Mouse (Mus musculus) kidney, postnatal 0 days (tissue): ENCODE measurements at regions not wholly inside any gene's neighbourhood (a gene's known extent, or its start where the extent isn't known, plus 50 kb on each side); places are given as distances from the start of the nearest gene placed in this dataset.

ENCODE experiments used
- ATAC-seq: fragments of 200-750 bp; cut with Nextera tagmentation; replicated peaks from 2 replicates; pipeline ENCODE4 v1.8.0; 2017; ENCODE audit warnings: low read depth, moderate number of reproducible peaks, moderate TSS enrichment, moderate library complexity; ENCODE audit not compliant: low FRiP score
- DNase-seq: peaks from one replicate; pipeline ENCODE4 v3.0.0-alpha.2; 2016; ENCODE audit warnings: low spot score
- H3K27ac ChIP-seq: fragments of 300-500 bp; sonication (generic); 2 replicates; pipeline ENCODE4 v1.5.1; 2014; ENCODE audit warnings: mild to moderate bottlenecking
- H3K27me3 ChIP-seq: fragments of 300-500 bp; sonication (generic); 2 replicates; pipeline ENCODE4 v1.6.1; 2014; ENCODE audit warnings: low read length, mixed read lengths; ENCODE audit not compliant: insufficient read depth
- H3K36me3 ChIP-seq: fragments of 300-500 bp; sonication (generic); 2 replicates; pipeline ENCODE4 v1.6.1; 2014; ENCODE audit warnings: low read length, mixed read lengths; ENCODE audit not compliant: insufficient read depth
- H3K4me1 ChIP-seq: fragments of 300-500 bp; sonication (generic); replicated peaks from 2 replicates; pipeline ENCODE4 v1.6.1; 2014; ENCODE audit warnings: antibody characterized with exemption, low read length, mixed read lengths; ENCODE audit not compliant: insufficient read depth
- H3K4me2 ChIP-seq: fragments of 300-500 bp; sonication (generic); 2 replicates; pipeline ENCODE4 v1.6.1; 2014; ENCODE audit warnings: mild to moderate bottlenecking, low read length, moderate library complexity, mixed read lengths
- H3K4me3 ChIP-seq: fragments of 300-500 bp; sonication (generic); replicated peaks from 2 replicates; pipeline ENCODE4 v1.5.1; 2014; ENCODE audit warnings: low read depth, low read length
- H3K9ac ChIP-seq: fragments of 300-500 bp; sonication (generic); 2 replicates; pipeline ENCODE4 v1.6.1; 2014; ENCODE audit warnings: low read depth, low read length
- H3K9me3 ChIP-seq: fragments of 300-500 bp; sonication (generic); replicated peaks from 2 replicates; pipeline ENCODE4 v1.6.1; 2016; ENCODE audit warnings: low read length, inconsistent platforms, mixed read lengths
- CTCF ChIP-seq: IDR thresholded peaks from 2 replicates; pipeline ENCODE4 v1.5.1; 2016; ENCODE audit warnings: antibody characterized with exemption, low read depth, mild to moderate bottlenecking, moderate library complexity
- WGBS: fragments of 180-500 bp; shearing (Covaris S2); extraction: QIAGEN DNeasy Blood & Tissue Kit; methylation state at CpG from one replicate; pipeline ENCODE4 v1.1.7; 2014; 5-methylcytosine and 5-hydroxymethylcytosine counted together

GRCm38 (mm10) chr11:112657410-112658159 is 124.4 kb upstream of the Sox9 start:
- 52% methylated on average over 11 of the region's 11 CpGs for WGBS
- no peak overlapping the region for H3K9ac ChIP-seq
- no peak for TF ChIP-seq CTCF
- H3K9me3 ChIP-seq: no peaks in the 10 kb centered on the region
- H3K4me1 ChIP-seq: no peaks in the 10 kb centered on the region
- H3K4me3 ChIP-seq: no peak overlapping the region
- no peak overlapping the region for H3K27ac ChIP-seq
- H3K36me3 ChIP-seq: no peaks in the 10 kb centered on the region
- no peaks in the 10 kb centered on the region for H3K27me3 ChIP-seq
- DNase-seq: no peak
- ATAC-seq: no peak
- H3K4me2 ChIP-seq: no peak overlapping the region

- no peak for ATAC-seq
- Histone ChIP-seq H3K4me2 (no peak overlapping the region), H3K4me3 (no peak overlapping the region), H3K9me3 (no peaks in the 10 kb centered on the region), H3K36me3 (no peaks in the 10 kb centered on the region), H3K4me1 (no peaks in the 10 kb centered on the region), H3K9ac (no peak overlapping the region), H3K27ac (no peak overlapping the region), H3K27me3 (no peaks in the 10 kb centered on the region)
- no peak for TF ChIP-seq CTCF
- no peak for DNase-seq
- WGBS: 71% methylated on average over 3 of the region's 3 CpGs
Observed at GRCm38 (mm10) chr11:112659911-112660310, 122.1 kb upstream of the Sox9 start.

- 88% methylated on average over 7 of the region's 7 CpGs for WGBS
- no peak for ATAC-seq
Observed at GRCm38 (mm10) chr11:112661426-112661825, 120.6 kb upstream of the Sox9 start.

GRCm38 (mm10) chr11:112667311-112667710 is 114.7 kb upstream of the Sox9 start:
- Histone ChIP-seq H3K27ac (no peak overlapping the region), H3K4me1 (no peaks in the 10 kb centered on the region), H3K36me3 (no peaks in the 10 kb centered on the region), H3K9ac (no peak overlapping the region), H3K4me3 (no peak overlapping the region), H3K9me3 (no peaks in the 10 kb centered on the region), H3K4me2 (no peak overlapping the region), H3K27me3 (no peaks in the 10 kb centered on the region)
- 91% methylated on average over 7 of the region's 7 CpGs for WGBS
- TF ChIP-seq CTCF: no peak
- DNase-seq: no peak
- no peak for ATAC-seq

More at GRCm38 (mm10) chr11:112661426-112661825, 120.6 kb upstream of the Sox9 start:
- TF ChIP-seq CTCF: no peak
- Histone ChIP-seq H3K9ac (no peak overlapping the region), H3K4me3 (no peak overlapping the region), H3K9me3 (no peaks in the 10 kb centered on the region), H3K27ac (no peak overlapping the region), H3K4me1 (no peaks in the 10 kb centered on the region), H3K4me2 (no peak overlapping the region), H3K27me3 (no peaks in the 10 kb centered on the region), H3K36me3 (no peaks in the 10 kb centered on the region)
- no peak for DNase-seq

- Histone ChIP-seq H3K27me3 (no peaks in the 10 kb centered on the region), H3K4me2 (no peak overlapping the region), H3K9ac (no peak overlapping the region), H3K9me3 (no peaks in the 10 kb centered on the region), H3K4me3 (no peak overlapping the region), H3K27ac (no peak overlapping the region), H3K4me1 (no peaks in the 10 kb centered on the region), H3K36me3 (no peaks in the 10 kb centered on the region)
- TF ChIP-seq CTCF: no peak
- DNase-seq: no peak
- 79% methylated on average over 4 of the region's 4 CpGs for WGBS
- no peak for ATAC-seq
Observed at GRCm38 (mm10) chr11:112672086-112672485, 109.9 kb upstream of the Sox9 start.

- WGBS: 85% methylated on average over 4 of the region's 4 CpGs
Observed at GRCm38 (mm10) chr11:112690047-112690446, 92.0 kb upstream of the Sox9 start.

GRCm38 (mm10) chr11:112706091-112706490 is 75.9 kb upstream of the Sox9 start:
- no peak for DNase-seq
- no peak overlapping the region for H3K9ac ChIP-seq
- H3K4me2 ChIP-seq: no peak overlapping the region
- H3K36me3 ChIP-seq: no peaks in the 10 kb centered on the region
- no peaks in the 10 kb centered on the region for H3K4me1 ChIP-seq
- no peaks in the 10 kb centered on the region for H3K9me3 ChIP-seq
- TF ChIP-seq CTCF: no peak
- 65% methylated on average over 10 of the region's 10 CpGs for WGBS
- no peaks in the 10 kb centered on the region for H3K27me3 ChIP-seq
- H3K27ac ChIP-seq: no peak overlapping the region
- H3K4me3 ChIP-seq: no peak overlapping the region
- ATAC-seq: no peak

More at GRCm38 (mm10) chr11:112690047-112690446, 92.0 kb upstream of the Sox9 start:
- no peak overlapping the region for H3K9ac ChIP-seq
- H3K9me3 ChIP-seq: no peaks in the 10 kb centered on the region
- H3K4me3 ChIP-seq: no peak overlapping the region
- ATAC-seq (no peak), DNase-seq (no peak)
- H3K27me3 ChIP-seq: no peaks in the 10 kb centered on the region
- TF ChIP-seq CTCF: no peak
- H3K4me2 ChIP-seq: no peak overlapping the region
- H3K36me3 ChIP-seq: no peaks in the 10 kb centered on the region
- no peaks in the 10 kb centered on the region for H3K4me1 ChIP-seq
- no peak overlapping the region for H3K27ac ChIP-seq
